Mouse (Mus musculus) 416B (cell line): ENCODE measurements around the gene Raf1.

ENCODE experiments used
- DNase-seq: peaks from one replicate; pipeline ENCODE4 v3.0.0; 2011; ENCODE audit warnings: low read depth

Gene Raf1

DNA sequence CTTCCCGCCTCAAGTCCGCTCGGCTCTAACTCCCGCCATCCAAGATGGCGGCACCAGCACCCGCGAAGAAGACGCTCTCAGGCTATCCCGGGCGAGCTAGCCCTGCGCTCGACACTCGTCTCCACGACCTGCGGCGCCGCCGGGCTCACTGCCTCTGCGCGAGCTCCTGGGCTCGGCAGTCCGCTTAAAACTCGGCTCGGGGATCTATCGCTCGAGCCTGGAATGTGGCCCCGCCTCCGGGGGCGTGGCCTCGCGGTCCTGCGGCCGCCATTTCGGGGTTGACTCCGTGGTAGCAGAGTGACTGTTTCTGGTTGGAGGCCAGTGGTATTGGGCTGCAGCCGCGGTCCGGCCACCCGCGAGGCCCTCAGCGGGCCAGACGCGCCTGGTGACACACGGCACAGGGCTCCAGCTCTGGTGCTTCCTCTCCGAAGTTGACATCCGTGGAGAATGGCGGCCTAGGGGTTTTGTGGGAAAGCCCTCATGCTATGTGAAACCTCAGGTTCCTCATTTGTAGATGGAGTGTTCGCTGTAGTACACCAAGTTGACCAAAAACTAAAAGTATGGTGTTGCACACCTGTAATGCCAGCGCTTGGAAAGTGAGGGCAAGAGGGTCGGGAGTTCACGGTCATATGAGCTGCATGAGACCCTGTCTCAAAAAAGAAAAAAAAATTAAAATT is at the start of gene Raf1:
TSS of gene Raf1 (minus strand) at position 184 of the 677 bp plus-strand sequence.
- peak; percentile 97 for DNase-seq

GRCm38 (mm10) chr6:115722246-115722645 is 45.8 kb upstream of the Raf1 start:
- DNase-seq = no peak

DNA sequence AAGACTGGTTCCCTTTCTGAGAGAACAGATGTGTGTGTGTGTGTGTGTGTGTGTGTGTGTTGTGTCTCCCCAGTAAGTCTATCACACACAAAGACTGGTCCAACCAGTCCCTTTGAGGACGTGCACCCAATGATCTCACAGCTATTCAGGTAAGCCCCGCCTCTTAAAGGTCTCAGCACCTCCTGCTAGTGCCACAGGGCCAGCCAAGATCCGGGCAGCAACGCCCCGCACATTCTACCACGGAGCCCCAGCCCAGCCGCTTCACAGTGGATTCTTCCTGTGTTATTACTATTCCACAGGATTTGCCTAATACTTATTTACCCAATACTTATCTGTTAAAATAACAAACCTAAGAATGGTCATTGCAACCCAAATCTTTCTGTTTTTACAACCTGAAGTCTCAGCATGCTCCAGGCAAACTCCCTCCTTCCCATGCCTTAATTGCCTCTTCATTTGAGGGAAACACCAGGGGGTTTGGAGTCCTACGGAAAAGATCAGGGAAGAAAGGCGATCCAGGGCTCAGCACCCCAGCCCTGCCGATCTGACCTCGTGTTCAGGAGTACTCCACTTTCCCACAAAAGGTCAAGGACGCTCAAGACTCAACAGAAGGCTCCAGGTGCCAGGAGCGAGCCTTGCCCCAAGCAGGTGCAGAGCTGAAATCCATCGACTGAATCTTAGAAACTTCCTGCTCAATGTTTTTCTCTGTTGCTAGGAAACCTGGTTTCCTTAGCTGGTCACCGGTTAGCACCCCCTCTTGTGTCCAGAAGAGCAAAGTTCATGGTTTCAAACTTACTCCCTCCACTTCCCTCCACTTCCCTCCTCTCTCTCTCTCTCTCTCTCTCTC is 41.5 kb upstream of the Raf1 start:
- DNase-seq = peak; percentile 82

GRCm38 (mm10) chr6:115717101-115717652 is 40.7 kb upstream of the Raf1 start:
- no peak for DNase-seq

DNA sequence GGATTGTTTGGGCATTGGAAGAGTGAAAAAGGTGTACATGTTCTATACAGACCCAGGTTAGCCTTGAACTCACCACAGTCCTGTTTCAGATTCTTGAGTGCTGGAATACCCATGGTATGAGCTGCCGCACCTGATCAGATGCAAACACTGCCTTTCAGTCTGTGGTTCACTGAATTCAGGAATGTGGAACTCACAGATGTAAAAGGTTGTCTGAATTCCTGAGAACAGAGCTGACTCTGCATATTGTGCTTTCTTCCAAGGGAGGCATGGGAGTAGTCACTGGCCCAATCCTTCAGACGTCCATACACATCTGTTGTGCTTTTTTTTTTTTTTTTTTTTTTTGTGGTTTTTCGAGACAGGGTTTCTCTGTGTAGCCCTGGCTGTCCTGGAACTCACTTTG is 34.8 kb upstream of the Raf1 start:
- no peak for DNase-seq

- peak; percentile 45 for DNase-seq
Observed at GRCm38 (mm10) chr6:115702901-115703300, 26.5 kb upstream of the Raf1 start.

GRCm38 (mm10) chr6:115701302-115701701 is 24.9 kb upstream of the Raf1 start:
- peak; percentile 59 for DNase-seq

DNA sequence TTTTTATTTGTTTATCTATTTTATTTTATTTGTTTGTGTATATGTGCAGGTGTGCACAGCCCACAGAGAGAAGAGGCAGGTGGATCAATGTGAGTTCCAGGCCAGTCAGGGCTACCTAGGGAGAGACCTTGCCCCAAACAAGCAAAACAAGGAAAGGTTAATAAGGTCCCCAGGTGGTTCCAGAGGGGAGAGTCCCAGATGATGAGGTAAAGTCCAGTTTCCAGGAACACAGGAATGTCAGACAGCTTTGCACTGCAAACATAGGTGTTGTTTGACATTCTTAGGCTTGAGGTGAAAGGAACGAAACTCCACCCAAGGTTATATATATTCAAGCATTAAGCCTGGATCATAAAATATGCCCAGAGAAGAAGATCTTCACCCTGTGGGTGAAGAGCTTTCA is 24.3 kb upstream of the Raf1 start:
- no peak for DNase-seq

GRCm38 (mm10) chr6:115698699-115699098 is 22.3 kb upstream of the Raf1 start:
- DNase-seq = peak; percentile 66

- no peak for DNase-seq
Observed at GRCm38 (mm10) chr6:115697739-115698558, 21.5 kb upstream of the Raf1 start.

DNA sequence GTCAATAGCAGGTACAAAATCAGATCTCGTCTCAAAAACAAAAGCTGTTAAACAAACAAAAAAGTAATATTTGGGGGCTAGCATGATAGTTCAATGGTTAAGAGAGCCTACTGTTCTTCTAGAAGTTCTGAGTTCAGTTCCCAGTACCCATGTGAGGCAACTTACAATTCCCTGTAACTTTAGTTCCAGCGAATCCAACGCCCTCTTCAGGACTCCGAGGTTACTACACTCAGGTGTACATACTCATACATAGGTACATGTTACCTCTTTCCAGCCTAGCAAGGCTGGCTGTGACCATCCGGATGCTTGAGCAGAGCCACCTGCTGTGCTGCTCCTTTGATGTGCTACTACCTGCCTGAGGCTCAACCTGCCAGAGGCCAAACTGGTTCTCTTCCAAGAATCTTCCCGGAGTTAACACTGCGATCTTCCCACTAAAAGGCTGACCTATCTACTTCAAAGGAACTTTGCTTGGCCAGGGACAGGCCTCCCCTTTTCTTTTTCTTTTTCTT is 20.3 kb upstream of the Raf1 start:
- DNase-seq = no peak

DNA sequence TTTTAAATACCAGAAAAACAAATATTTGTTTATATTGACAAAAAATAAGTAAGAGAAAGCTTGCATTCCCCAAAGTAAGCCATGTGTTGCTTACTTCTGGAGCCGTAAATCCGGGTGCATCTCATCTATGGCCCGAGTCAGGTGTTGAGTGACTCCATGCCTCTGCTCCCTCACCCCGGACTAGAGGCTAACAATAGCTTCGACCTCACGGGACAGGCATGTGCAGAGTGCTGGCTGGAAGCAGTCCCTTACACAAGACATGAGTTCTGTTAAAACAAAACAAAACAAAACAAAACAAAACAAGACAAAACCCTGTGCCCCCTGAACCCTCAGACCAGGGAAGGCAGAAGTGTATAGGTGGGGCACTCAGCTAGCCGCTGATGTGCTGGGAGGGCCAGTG is 18.7 kb upstream of the Raf1 start:
- no peak for DNase-seq

GRCm38 (mm10) chr6:115694441-115694842 is 18.0 kb upstream of the Raf1 start:
- no peak for DNase-seq

GRCm38 (mm10) chr6:115692963-115693730 is 16.7 kb upstream of the Raf1 start:
- DNase-seq = peak; percentile 49

DNA sequence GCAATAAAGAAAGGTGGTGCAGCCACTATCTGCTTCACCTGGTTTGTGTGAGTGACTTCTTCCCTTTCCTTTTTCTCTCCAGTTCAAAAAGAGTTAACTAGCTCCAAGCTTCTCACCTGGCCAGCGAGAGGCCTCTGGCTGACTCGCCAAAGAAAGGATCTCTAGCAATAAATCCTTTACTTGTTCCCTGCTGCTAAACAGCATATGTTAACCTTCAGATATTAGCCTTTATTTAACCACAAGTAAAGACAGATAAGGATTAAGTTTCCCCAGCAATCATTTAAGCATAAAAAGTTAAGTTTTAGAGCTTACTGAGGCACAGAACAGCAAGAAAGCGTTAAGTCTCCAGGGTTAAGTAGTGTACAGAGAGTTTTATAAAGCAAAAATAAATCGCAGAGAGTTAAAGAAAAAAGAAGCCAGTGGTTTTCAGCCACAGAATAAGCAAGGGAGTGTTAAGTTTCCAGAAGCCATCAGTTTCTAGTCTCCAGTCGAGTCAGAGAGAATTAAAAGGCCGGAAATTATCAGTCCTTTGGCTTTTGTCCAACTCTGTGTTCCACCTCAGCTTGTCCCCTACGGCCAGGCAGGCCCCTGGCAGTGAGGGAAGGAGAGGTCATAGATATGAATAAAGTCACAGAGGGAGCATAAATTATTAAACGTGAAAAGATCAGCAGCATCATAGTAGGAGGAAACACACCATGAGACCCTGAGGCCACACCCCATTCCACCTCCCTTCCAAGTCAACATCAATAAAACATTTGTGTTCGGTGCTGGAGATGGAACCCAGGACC is 15.9 kb upstream of the Raf1 start:
- DNase-seq = peak; percentile 47

DNA sequence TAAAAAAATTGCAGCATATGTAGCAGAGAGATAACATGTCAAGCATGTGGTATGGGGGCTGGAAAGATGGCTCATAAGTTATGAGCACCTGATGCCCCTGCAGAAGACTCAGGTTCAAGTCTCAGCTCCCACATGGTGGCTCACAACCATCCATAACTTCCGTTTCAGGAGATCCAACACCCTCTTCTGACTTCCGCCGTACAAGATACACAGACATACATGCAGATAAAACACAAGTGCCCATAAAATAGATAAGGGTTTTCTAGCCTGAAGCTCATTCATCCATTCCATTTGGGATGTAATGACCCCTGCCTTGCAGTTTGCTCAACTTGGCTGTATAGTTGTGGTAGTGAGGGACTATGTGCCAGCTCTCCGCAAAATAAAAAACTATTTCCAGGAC is 13.7 kb upstream of the Raf1 start:
- DNase-seq = no peak

DNA sequence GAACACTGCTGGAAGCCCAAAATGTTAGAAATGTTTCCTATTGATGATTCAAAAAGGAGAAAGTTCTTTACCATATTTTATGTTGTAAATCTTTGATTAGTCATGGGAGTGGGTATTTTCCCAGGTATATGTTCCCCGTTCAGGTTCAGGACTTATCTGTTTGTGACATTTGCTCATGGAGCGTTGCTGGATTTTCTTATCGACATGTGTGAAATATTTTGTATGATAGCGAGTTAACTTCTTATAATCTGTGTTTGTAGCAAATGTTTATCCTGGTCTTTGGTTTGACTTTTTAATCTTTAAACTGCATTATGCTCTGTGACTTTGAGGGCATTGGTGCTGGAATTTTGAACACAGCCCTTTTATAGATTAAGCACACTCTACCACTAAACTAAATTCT is 12.2 kb upstream of the Raf1 start:
- no peak for DNase-seq

DNA sequence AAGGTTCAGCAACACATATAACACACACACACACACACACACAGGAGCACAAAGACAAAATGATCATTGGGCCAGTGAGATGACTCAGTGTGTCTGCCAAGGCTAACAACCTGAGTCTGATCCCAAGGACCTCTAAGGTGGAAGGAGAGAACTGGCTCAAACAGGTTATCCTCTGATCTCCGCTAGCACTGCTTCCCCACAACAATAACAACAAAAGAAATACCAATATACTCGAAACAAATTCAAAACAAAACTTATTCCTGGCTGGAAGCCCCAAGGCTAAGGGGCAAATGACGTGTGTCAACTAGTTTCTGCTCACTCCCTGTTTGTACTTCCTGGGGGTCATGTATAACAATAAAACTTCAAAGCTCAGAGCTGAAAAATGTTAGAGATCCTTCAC is 11.3 kb upstream of the Raf1 start:
- no peak for DNase-seq

DNA sequence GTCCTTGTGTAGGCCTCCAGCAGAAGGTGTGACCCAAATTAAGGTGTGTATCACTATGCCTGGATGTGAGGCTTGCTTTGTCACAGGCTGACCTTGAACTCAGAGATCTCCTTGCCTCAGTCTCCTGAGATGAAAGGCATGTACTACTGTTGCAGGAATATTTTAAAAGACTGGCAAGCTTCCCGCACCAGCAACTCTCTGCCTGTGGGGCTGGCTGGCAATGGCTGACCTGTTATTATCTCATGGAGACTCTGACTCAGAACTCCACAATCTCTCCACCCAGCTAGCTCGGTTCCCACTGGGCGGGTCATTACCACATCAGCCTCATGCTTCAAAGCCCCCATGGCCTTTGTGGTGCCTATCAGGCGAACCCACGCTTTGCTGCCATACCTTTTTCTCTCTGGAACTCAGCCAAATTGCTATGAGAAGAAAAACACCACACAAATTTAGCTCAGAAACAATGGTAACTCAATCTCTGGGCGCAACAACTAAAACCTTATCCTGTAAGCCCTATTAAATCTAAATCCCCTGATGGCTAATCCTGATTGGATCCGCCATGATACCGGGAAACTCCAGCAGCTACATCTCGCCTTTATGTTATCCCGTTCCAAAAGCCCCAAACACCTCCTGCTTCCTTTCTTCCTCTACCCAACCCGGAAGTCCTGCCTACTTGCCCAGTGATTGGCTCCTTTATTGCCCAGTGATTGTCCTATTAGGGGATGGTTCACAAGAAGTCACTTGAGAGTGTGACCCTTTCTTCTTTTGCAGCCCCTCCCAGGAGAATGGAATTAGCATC is 8.6 kb upstream of the Raf1 start:
- DNase-seq = peak; percentile 55

- DNase-seq = no peak
Observed at GRCm38 (mm10) chr6:115684271-115684670, 7.8 kb upstream of the Raf1 start.
